Mouse (Mus musculus) kidney, postnatal 0 days (tissue): ENCODE data around the gene Mrpl23. TPM values are rescaled to one million over a fixed set of nuclear protein-coding genes. Genes with fewer than 3 reads are reported as not detected.
A peak's percentile ranks its signal among the peaks of the same experiment; 100 is the strongest.

Source experiments
- ATAC-seq: fragments of 200-750 bp; cut with Nextera tagmentation; replicated peaks from 2 replicates; pipeline ENCODE4 v1.8.0; 2017; ENCODE audit warnings: low read depth, moderate number of reproducible peaks, moderate TSS enrichment, moderate library complexity; ENCODE audit not compliant: low FRiP score
- DNase-seq: peaks from one replicate; pipeline ENCODE4 v3.0.0-alpha.2; 2016; ENCODE audit warnings: low spot score
- H3K27ac ChIP-seq: fragments of 300-500 bp; sonication (generic); 2 replicates; pipeline ENCODE4 v1.5.1; 2014; ENCODE audit warnings: mild to moderate bottlenecking
- H3K27me3 ChIP-seq: fragments of 300-500 bp; sonication (generic); 2 replicates; pipeline ENCODE4 v1.6.1; 2014; ENCODE audit warnings: low read length, mixed read lengths; ENCODE audit not compliant: insufficient read depth
- H3K36me3 ChIP-seq: fragments of 300-500 bp; sonication (generic); 2 replicates; pipeline ENCODE4 v1.6.1; 2014; ENCODE audit warnings: low read length, mixed read lengths; ENCODE audit not compliant: insufficient read depth
- H3K4me1 ChIP-seq: fragments of 300-500 bp; sonication (generic); replicated peaks from 2 replicates; pipeline ENCODE4 v1.6.1; 2014; ENCODE audit warnings: antibody characterized with exemption, low read length, mixed read lengths; ENCODE audit not compliant: insufficient read depth
- H3K4me2 ChIP-seq: fragments of 300-500 bp; sonication (generic); 2 replicates; pipeline ENCODE4 v1.6.1; 2014; ENCODE audit warnings: mild to moderate bottlenecking, low read length, moderate library complexity, mixed read lengths
- H3K4me3 ChIP-seq: fragments of 300-500 bp; sonication (generic); replicated peaks from 2 replicates; pipeline ENCODE4 v1.5.1; 2014; ENCODE audit warnings: low read depth, low read length
- H3K9ac ChIP-seq: fragments of 300-500 bp; sonication (generic); 2 replicates; pipeline ENCODE4 v1.6.1; 2014; ENCODE audit warnings: low read depth, low read length
- H3K9me3 ChIP-seq: fragments of 300-500 bp; sonication (generic); replicated peaks from 2 replicates; pipeline ENCODE4 v1.6.1; 2016; ENCODE audit warnings: low read length, inconsistent platforms, mixed read lengths
- CTCF ChIP-seq: IDR thresholded peaks from 2 replicates; pipeline ENCODE4 v1.5.1; 2016; ENCODE audit warnings: antibody characterized with exemption, low read depth, mild to moderate bottlenecking, moderate library complexity
- WGBS: fragments of 180-500 bp; shearing (Covaris S2); extraction: QIAGEN DNeasy Blood & Tissue Kit; methylation state at CpG from one replicate; pipeline ENCODE4 v1.1.7; 2014; 5-methylcytosine and 5-hydroxymethylcytosine counted together
- polyA plus RNA-seq: library from polyadenylated mRNA; unstranded; fragments of >200 nt; fragmentation: Nextera tagmentation; extraction: Ambion mirVana; gene quantifications from 2 replicates; pipeline ENCODE4 v1.2.1, GENCODE M21; 2015

The Mrpl23 gene
- polyA plus RNA-seq, 1 experiment from 2014 or later = 22.6 TPM

DNA sequence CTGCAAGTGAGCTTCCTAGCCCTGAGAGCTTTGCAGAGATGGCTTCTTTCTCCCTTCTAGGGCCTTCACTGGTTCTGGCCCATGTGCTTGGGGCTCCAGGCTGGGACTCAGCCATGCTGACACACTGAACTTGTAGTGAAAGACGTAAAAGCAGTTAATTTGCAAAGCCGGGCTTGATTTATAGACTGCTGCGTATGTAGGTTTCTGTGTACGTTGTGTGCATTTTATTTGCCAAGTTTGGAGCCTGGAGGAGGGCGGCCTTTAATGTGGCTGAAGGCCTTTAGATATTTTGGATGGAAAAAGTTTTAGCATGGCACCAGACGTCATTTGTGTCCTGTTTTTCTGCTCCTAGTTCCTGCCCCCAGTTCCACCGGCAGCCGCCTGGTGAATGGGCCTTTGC lies 7.3 kb downstream of the Mrpl23 start:
- H3K4me1 ChIP-seq = peaks cover 24% of the 10 kb centered on the region
- H3K27ac ChIP-seq = 0 out of 2 replicates have a peak overlapping the region, but pooled peaks have one; percentile 10
- 47% methylated on average over 8 of the region's 8 CpGs for WGBS
- DNase-seq = peak; percentile 58
- no peak overlapping the region for H3K4me3 ChIP-seq
- H3K36me3 ChIP-seq = peaks cover 13% of the 10 kb centered on the region
- no peaks in the 10 kb centered on the region for H3K27me3 ChIP-seq
- no peak for TF ChIP-seq CTCF
- no peak overlapping the region for H3K4me2 ChIP-seq
- no peaks in the 10 kb centered on the region for H3K9me3 ChIP-seq
- no peak overlapping the region for H3K9ac ChIP-seq
- no peak for ATAC-seq

DNA sequence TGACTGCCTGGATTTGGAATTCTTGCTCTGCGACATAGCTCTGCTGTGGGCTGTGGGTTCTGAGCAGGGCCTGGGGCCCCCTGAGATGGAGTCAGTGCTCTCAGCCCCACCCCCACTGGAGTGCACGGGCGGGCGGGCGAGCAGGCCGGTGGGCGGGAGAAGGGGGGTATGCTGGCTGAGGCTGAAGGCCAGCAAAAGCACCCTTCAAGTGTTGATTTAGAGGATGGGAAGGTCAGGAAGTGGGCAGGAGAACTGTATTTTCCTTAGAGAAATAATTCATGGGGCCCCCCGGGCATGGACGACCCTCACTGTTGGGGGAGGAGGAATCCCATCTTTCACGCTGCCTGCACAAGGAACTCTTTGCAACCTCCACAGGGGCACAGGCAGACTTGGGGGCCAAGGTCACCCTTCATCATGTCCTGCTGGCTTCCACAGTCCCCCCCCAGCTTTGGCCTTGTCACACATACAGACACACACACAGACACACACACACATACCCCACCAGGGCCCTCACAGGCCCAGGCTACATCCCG lies 10.4 kb downstream of the Mrpl23 start:
- H3K27ac ChIP-seq = peak overlapping the region; percentile 27
- H3K9ac ChIP-seq = no peak overlapping the region
- peaks cover 9% of the 10 kb centered on the region for H3K36me3 ChIP-seq
- 8% methylated on average over 11 of the region's 11 CpGs for WGBS
- no peaks in the 10 kb centered on the region for H3K27me3 ChIP-seq
- DNase-seq (peak; percentile 90), ATAC-seq (peak; percentile 69)
- H3K4me2 ChIP-seq = no peak overlapping the region
- peaks cover 25% of the 10 kb centered on the region for H3K4me1 ChIP-seq
- H3K4me3 ChIP-seq = no peak overlapping the region
- TF ChIP-seq CTCF = no peak
- no peaks in the 10 kb centered on the region for H3K9me3 ChIP-seq

DNA sequence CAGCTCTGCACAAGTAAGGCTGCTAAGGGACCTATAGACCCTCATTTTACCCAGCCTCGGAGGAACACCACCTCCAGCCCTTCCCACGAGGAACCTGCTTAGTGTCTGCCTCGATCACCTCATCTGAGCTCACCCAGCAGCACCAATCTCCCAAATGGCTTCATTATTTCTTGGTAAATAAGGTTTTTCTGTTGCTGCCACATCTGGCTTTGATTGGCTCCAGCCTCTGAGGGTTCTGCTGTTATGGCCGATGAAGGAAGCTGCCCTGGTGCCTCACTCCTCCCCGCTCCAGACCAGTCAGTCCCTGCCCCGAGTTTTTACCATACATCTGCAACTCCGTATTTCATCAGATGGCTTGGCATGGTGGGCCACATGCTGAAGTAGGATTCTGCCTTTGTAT lies 13.5 kb downstream of the Mrpl23 start:
- Histone ChIP-seq H3K4me1 (peaks cover 25% of the 10 kb centered on the region), H3K4me3 (no peak overlapping the region), H3K27me3 (no peaks in the 10 kb centered on the region), H3K9ac (no peak overlapping the region), H3K9me3 (no peaks in the 10 kb centered on the region), H3K4me2 (no peak overlapping the region), H3K36me3 (peaks cover 5% of the 10 kb centered on the region; the same call in 1 of the 2 replicates), H3K27ac (no peak overlapping the region)
- no peak for TF ChIP-seq CTCF
- ATAC-seq (no peak), DNase-seq (no peak)
- 80% methylated on average over 7 of the region's 7 CpGs for WGBS

DNA sequence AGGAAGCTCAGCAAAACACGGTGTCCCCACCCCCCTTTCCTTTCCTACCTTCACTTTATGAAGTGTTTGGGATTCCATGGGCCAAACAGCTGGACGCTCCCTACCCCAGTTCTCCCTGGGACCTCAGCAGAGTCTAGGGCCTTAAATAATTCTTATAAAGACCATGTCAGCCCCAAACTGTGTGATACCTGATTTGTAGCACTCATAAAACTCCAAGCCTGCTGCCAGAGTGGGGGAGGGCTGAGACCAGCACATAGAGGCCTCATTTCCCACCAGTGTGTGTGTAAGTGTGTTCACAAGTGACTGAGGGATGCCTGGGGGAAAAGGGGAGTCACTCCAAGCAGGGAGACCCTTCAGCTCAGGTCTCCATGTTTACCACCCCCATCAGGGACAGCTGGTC lies 15.4 kb downstream of the Mrpl23 start:
- Histone ChIP-seq H3K27ac (peak overlapping the region; percentile 42; the same call in 1 of the 2 replicates), H3K4me3 (no peak overlapping the region), H3K4me2 (no peak overlapping the region), H3K27me3 (no peaks in the 10 kb centered on the region), H3K9ac (no peak overlapping the region), H3K9me3 (no peaks in the 10 kb centered on the region), H3K36me3 (no peaks in the 10 kb centered on the region), H3K4me1 (peaks cover 27% of the 10 kb centered on the region)
- 31% methylated on average over 2 of the region's 2 CpGs for WGBS
- no peak for TF ChIP-seq CTCF
- ATAC-seq (peak; percentile 8; the same call in 1 of the 2 replicates), DNase-seq (peak; percentile 78)

DNA sequence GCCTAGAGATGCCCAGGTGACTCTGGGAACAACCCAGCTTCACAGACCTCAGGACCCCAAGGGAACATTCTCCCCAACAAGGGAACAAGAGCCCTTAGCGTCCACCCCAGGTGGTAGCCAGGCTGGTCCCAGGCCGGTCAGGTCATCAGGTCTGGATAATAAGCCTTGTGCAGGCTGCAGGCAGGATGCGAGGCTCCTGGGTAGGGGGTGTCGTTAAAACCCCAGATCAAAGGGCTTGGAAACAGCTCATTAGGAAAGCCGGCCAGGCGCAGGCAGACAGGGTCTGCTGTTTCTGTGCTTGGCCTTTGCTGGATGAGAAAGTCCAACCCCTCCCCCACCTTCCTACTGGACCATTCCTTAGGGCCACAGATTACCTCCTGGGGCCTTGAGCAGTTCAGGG lies 16.2 kb downstream of the Mrpl23 start:
- H3K4me3 ChIP-seq = no peak overlapping the region
- H3K36me3 ChIP-seq = no peaks in the 10 kb centered on the region
- no peak for ATAC-seq
- H3K4me2 ChIP-seq = no peak overlapping the region
- no peaks in the 10 kb centered on the region for H3K9me3 ChIP-seq
- DNase-seq = no peak
- 39% methylated on average over 6 of the region's 6 CpGs for WGBS
- H3K9ac ChIP-seq = no peak overlapping the region
- no peak for TF ChIP-seq CTCF
- no peak overlapping the region for H3K27ac ChIP-seq
- no peaks in the 10 kb centered on the region for H3K27me3 ChIP-seq
- H3K4me1 ChIP-seq = peaks cover 27% of the 10 kb centered on the region

DNA sequence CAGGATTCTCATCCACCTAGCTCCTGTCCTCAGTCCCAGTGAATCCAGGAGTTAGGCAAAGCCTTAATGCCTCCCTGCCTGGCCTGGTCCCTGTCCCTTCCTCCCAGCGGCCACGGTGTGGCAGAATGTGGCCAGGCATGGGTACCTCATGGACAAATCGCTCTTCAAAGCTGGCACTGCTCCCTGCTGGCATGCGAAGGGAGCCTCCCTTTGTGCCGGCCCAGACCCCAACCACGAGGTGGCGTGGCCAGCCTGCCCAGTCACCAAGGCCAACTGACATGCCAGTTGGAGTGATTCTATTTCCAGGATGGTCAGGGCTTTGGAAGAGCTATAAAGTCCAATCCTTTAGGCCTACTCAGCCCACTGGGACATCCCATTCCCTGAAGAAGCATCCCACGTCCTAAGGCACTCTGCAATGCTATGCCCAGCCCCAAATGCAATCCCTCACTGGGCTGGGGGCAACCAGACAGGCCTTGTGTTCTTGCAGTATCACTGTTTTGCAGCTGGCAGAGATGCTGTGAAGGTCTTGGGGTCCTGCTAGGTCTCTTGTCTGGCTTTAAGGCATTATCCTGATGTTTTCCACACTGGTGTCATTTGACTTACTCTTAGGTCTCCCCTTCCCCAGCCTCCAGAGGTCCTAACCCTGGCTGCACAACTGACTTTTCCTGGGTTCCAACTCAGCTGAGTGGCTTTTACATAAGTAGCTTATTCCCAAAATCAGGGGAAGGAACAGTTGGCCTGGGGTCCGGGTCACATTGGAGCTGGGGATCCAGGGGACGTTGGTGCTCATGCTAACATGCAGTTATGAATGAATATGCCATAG lies 17.7 kb downstream of the Mrpl23 start:
- H3K9ac ChIP-seq = no peak overlapping the region
- no peak overlapping the region for H3K27ac ChIP-seq
- peaks cover 39% of the 10 kb centered on the region for H3K4me1 ChIP-seq
- DNase-seq = peak; percentile 83
- 67% methylated on average over 10 of the region's 10 CpGs for WGBS
- no peaks in the 10 kb centered on the region for H3K36me3 ChIP-seq
- H3K27me3 ChIP-seq = no peaks in the 10 kb centered on the region
- H3K4me3 ChIP-seq = no peak overlapping the region
- peak; percentile 89 for TF ChIP-seq CTCF
- no peak overlapping the region for H3K4me2 ChIP-seq
- ATAC-seq = peak; percentile 48; the same call in 1 of the 2 replicates
- no peaks in the 10 kb centered on the region for H3K9me3 ChIP-seq
